Mouse (Mus musculus) erythroblast, embryonic 14.5 days (primary cell): ENCODE measurements around the gene Dkk2.

Source experiments
- GATA1 ChIP-seq: IDR thresholded peaks from 2 replicates; pipeline ENCODE4 v1.6.1; 2012; ENCODE audit warnings: low read length, inconsistent platforms, mixed read lengths
- TAL1 ChIP-seq: IDR thresholded peaks from 3 replicates; pipeline ENCODE4 v1.6.1; 2012; ENCODE audit warnings: low read length, inconsistent platforms, mixed read lengths

GRCm38 (mm10) chr3:132103020-132103419 is 17.9 kb downstream of the Dkk2 start:
- no peak for TF ChIP-seq TAL1
- no peak for TF ChIP-seq GATA1
